Mouse (Mus musculus) effector memory CD4-positive, alpha-beta T cell, adult 5 months (primary cell): Measurements from ENCODE around the gene Clmp. TPM values are rescaled to one million over a fixed set of nuclear protein-coding genes. Genes with fewer than 3 reads are reported as not detected.

ENCODE experiments used
- polyA plus RNA-seq: library from polyadenylated mRNA; unstranded; fragments of 100-300 nt; shearing (Covaris generic); gene quantifications from one replicate; pipeline ENCODE4 v1.2.1, GENCODE M21; 2017

Gene Clmp
- not detected for polyA plus RNA-seq

GRCm38 (mm10) chr9:40685801-40686420 is at the start of gene Clmp:
Gene Clmp, plus strand, starts transcription at chr9:40685962.

GRCm38 (mm10) chr9:40670313-40670712 is 15.4 kb upstream of the Clmp start, which contains the start of gene Gm21915:
Gene Gm21915, plus strand, starts transcription at chr9:40670613.

GRCm38 (mm10) chr9:40800675-40801612 is 115.2 kb downstream of the Clmp start, which contains the start of gene Hspa8:
Gene Hspa8, plus strand, starts transcription at chr9:40800984.

Other genes starting within 250 kb of the Clmp start
- gene Gramd1b, start 154.6 kb upstream of the Clmp start, polyA plus RNA-seq, result 101 TPM
- not detected for gene Gm21915, start 15.3 kb upstream of the Clmp start, polyA plus RNA-seq
- gene Hspa8, start 115.0 kb downstream of the Clmp start, polyA plus RNA-seq, result 4,622 TPM
- gene Bsx, start 188.2 kb downstream of the Clmp start, polyA plus RNA-seq, result not detected